Mouse (Mus musculus) lung, postnatal 25 days (tissue): ENCODE results near the gene Cdx2.
A peak's percentile ranks its signal among the peaks of the same experiment; 100 is the strongest.

Experiments used
- DNase-seq: peaks from one replicate; pipeline ENCODE4 v3.0.0; 2022; ENCODE audit warnings: low spot score

Gene Cdx2

GRCm38 (mm10) chr5:147306638-147307397 lies at the start of gene Cdx2:
TSS of gene Cdx2 (minus strand) at chr5:147307270.
- no peak for DNase-seq

DNA sequence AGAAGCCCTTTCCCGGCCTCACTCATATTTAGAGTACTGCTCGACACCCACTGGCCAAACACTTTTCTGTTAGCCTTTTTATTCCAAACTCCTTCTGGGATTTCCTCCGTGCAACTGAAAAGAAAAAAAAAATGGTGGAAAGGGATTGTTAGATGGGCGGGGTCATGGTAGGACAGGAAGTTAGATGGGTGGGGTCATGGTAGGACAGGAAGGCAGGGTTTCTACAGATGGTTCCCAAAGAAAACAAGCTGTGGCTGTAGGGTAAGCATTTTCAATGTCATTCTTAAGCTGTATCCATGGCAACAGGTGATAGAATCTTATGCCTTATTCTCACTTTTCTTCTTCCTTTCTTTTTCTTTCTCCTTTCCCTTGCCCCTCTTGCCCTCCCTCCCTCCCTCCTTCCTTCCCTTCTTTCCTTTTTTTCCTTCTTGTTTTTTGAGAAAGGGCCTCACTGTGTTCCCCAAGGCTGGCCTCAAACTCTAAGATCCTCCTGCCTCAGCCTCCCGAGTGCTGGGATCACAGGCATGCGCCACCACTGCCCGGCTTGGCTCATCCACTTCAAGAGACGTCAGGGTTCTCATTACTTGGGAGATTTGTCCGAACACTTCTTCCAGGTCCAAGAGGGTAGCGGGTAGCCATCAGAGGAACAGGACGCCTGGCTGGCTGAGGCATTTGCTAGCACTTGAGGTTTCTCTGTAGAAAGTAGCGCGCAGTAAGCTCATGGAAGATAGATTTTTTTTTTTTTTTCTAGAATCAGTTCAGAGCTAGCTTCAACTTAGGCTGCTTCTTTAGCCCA lies 49.4 kb upstream of the Cdx2 start:
- no peak for DNase-seq

DNA sequence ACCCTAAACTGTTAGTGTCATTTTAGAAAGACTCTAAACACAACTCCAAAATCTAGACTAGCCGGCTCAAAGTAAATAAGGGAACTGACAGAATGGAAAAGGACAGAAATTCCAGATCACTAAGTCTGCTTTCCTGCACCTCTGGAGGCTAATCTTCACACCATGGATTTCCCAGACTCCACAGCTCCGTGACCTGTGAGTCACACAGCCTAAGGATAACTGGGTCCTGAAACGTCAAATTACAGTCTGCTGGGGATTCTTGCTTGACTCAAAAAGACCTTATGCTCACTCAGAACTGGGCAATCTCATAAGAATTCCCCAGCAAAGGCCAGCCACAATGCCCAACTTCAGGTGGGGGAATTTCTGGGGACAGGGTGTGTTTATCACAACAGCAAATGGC lies 48.7 kb upstream of the Cdx2 start:
- DNase-seq = no peak

GRCm38 (mm10) chr5:147354985-147355384 lies 47.9 kb upstream of the Cdx2 start:
- no peak for DNase-seq

GRCm38 (mm10) chr5:147354161-147354780 lies 47.2 kb upstream of the Cdx2 start:
- DNase-seq = no peak

- DNase-seq = no peak
Observed at GRCm38 (mm10) chr5:147351931-147352330, 44.9 kb upstream of the Cdx2 start.

- DNase-seq = no peak
Observed at GRCm38 (mm10) chr5:147345981-147346380, 38.9 kb upstream of the Cdx2 start.

DNA sequence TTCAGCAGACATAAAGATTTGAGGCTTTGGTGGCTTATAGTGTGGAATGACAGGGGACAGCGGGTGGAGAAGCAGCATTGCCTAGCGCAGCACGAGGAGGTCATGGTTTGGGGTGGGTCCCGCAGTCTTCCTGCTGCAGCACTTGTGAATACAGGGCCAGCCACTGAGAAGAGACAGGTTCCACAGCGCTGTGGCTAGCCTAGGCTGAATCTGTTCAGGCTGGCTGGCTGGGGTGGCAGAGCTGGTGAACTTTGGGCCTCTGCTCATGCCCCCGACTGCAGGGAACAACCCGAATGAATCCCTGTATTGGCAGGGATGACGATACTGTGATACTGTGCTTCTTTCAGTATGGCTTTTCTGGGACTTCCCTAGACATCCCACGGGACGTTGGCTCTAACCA lies 36.8 kb upstream of the Cdx2 start:
- no peak for DNase-seq

GRCm38 (mm10) chr5:147342901-147343300 lies 35.8 kb upstream of the Cdx2 start:
- DNase-seq = no peak

DNA sequence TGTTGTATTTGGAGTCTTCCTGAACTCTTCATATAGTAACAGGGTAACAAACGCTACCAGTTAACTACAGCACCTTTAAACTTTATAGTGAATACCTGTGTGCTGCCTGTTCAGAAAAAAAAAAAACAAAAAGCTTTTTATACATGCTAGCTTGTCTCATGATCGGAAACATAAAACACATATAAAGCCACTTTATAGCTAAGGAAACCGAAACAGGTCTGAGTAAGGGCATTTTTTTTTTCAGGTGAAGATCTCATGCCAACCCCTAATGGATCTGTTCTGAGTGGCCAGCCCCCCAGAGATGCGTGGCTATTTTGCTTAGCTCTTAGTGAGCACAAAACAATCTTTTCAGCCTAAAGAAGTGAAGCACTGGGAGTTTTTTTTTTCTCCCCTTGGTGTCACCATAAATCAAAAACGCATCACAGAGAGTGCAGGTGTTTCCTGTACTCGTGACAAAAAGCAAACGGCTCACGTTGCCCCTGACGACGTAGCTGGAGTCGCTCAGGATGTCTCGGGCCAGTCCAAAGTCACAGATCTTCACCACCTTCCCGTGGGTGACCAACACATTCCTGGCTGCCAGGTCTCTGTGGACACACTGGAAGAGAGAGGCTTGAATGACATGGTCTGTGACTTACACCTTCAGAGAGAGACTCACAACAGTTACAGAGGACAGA lies 33.8 kb upstream of the Cdx2 start:
- DNase-seq = peak; percentile 19

DNA sequence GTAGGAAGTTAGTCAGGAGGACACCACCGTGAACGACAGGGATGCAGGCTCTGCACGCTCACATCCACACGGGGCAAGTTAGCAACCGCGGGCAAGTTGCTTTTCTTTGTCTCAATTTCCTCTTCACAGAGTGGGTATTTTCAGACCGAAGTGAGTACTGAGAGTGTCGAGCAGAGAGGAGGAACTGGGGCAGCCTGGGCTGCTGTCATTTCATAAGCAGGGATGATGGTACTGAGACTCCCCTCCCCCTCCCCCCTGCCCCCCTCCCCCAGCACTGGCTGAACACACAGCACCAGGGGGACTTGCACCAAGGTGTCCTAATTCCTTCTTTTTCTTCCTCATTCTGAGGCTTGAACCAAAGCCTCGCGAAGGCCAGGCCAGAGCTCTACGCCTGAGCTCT lies 32.5 kb upstream of the Cdx2 start:
- DNase-seq = peak; percentile 18

GRCm38 (mm10) chr5:147338967-147339366 lies 31.9 kb upstream of the Cdx2 start:
- no peak for DNase-seq

- no peak for DNase-seq
Observed at GRCm38 (mm10) chr5:147332711-147333110, 25.6 kb upstream of the Cdx2 start.

- peak; percentile 28 for DNase-seq
Observed at GRCm38 (mm10) chr5:147331547-147331946, 24.5 kb upstream of the Cdx2 start.

DNA sequence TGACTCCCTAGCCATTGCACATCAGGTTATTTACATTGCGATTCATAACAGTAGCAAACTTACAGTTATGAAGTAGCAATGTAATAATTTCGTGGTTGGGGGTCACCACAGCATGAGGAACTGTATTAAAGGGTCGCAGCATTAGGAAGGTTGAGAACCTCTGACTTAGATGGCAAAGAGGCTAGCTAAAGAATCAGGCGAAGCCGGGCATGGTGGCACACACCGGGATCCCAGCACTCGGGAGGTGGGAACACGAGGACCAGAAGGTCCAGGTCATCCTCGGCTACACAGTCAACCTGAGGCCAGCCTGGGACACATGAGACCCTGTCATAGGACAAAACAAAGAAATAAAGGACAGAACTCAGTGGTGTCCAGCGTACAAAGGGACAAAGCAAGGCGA lies 22.9 kb upstream of the Cdx2 start:
- DNase-seq = no peak

- DNase-seq = no peak
Observed at GRCm38 (mm10) chr5:147327636-147328035, 20.6 kb upstream of the Cdx2 start.

DNA sequence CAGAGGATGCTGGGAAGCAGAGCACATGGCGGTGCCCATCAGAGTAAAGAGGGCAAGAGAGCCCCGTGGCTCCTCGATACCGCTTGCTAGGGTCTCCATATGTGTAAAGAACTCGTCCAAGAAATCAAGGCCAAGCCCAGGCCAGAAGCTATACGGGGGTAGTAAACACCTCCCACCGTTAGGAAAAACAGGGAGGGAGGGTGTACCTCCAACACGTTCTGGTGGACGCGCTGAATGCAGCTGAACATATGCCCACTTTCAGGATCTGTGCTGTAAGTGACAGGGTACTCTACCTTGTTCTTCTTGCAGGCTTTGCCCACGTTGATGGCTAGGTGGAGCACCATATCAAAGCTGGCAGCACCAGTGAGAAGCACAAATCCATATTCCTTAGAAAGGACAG lies 18.9 kb upstream of the Cdx2 start:
- no peak for DNase-seq

GRCm38 (mm10) chr5:147323237-147323917 lies 16.3 kb upstream of the Cdx2 start:
- peak; percentile 62 for DNase-seq

DNA sequence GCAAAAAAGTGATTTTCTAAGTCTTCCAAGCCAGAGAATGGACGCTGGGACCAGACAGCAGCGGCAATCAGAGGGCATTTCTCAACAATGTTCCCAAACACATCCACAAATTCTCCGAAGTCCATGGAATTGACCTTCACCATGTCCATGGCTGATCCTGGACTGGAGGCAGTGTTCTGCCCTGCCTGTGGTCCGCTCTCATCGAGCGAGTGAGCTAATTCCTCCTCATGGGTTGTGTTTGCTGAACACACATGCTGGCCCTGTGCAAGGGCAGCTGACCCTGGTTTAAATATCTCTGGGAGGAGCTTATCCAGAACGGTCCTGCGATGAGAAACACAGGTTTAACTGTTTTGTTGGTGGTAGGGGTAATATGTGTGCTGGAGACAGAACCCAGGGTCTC lies 15.1 kb upstream of the Cdx2 start, which contains the start of gene Urad:
Gene Urad, minus strand, starts transcription at position 258 of the 400 bp plus-strand sequence.
- no peak for DNase-seq

GRCm38 (mm10) chr5:147319653-147320052 lies 12.6 kb upstream of the Cdx2 start:
- DNase-seq = peak; percentile 50

DNA sequence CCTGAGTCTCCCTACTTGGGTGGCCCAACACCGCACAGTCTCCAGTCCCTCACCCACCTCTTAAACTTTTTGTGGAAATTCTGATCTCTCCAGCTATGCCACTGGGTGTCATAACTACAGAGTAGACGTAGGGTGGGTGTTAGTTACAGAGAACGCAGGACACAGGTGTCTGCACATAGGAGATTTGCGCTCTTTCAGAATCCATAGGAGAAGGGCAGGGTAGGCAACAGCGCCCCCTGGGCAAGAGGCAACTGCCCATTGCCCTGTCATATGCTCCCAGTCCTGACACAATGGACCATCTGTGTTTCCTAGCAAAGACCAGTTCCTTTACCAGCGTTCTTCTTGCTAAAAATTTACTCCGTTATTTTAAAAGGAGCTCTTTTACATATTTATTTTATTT lies 10.9 kb upstream of the Cdx2 start:
- no peak for DNase-seq

GRCm38 (mm10) chr5:147317321-147317720 lies 10.3 kb upstream of the Cdx2 start:
- no peak for DNase-seq
